Mouse (Mus musculus) bone marrow macrophage, adult 2 months (primary cell): ENCODE data around the gene Hpcal4. TPM values are rescaled to one million over a fixed set of nuclear protein-coding genes. Genes with fewer than 3 reads are reported as not detected.

Experiments used
- H3K27ac ChIP-seq: 2 replicates; pipeline ENCODE4 v1.5.1; 2012; ENCODE audit warnings: low read depth, low read length; ENCODE audit not compliant: insufficient read depth
- H3K4me1 ChIP-seq: 2 replicates; pipeline ENCODE4 v1.6.1; 2012; ENCODE audit warnings: low read length; ENCODE audit not compliant: control insufficient read depth, insufficient read depth
- H3K4me3 ChIP-seq: 2 replicates; pipeline ENCODE4 v1.5.1; 2012; ENCODE audit warnings: mild to moderate bottlenecking, low read length, moderate library complexity; ENCODE audit not compliant: insufficient read depth
- CTCF ChIP-seq: IDR thresholded peaks from 2 replicates; pipeline ENCODE4 v1.5.1; 2012; ENCODE audit warnings: low read depth, mild to moderate bottlenecking, low read length, moderate library complexity
- POLR2A ChIP-seq: IDR thresholded peaks from 2 replicates; pipeline ENCODE4 v1.6.1; 2012; ENCODE audit warnings: mild to moderate bottlenecking, low read depth, low read length, borderline replicate concordance
- polyA plus RNA-seq: library from polyadenylated mRNA; stranded (reverse); fragments of >200 nt; gene quantifications from 2 replicates; pipeline ENCODE4 v1.2.4, GENCODE M21; 2012; ENCODE audit not compliant: missing spikeins, insufficient read depth, insufficient read length

The Hpcal4 gene
- polyA plus RNA-seq, 1 experiment: not detected

DNA sequence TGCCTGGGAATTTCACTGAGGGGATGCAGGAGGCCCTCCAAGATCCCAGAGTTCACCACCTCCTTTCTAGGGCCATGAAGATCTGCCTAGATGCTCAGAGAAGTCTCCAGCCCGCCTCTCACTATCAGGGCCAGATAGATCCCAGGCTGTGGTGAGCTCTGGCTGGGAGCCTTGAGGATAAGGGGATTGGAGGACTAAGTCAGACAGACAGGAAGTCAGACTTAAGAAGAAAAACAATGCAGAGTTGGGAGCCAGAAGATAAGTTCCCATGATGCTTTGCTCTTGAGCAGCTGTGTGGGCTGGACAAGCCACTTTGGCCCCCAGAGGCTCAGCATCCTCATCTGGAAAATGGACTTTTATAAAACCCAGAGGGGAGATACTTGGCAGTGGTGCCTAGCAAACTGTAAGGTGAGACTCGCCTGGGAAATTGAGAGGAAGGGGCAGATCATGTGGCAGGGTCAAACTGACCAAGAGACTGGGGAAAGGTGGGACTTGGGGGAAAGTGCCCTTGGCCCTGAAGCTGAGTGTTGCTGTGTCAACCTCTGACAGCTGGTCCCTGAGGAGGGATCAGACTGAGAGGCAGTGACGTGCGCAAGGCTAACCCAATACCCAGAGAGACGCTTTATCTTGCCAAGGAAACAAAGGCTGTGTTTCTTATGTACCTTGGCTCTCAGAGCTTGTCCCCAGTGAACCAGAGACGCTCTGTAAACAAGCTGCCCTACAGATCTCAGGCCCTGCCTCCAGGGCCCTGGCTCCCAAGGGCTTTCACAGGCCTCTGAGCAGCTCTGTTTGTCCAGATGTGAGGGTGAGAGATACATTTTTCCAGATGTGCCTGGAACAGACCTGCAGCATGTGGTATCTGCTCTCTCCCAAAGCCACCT, 54.6 kb downstream of the Hpcal4 start:
- Histone ChIP-seq H3K4me1 (no peaks in the 10 kb centered on the region), H3K27ac (no peak overlapping the region), H3K4me3 (no peak overlapping the region)
- TF ChIP-seq POLR2A (no peak), CTCF (no peak)

DNA sequence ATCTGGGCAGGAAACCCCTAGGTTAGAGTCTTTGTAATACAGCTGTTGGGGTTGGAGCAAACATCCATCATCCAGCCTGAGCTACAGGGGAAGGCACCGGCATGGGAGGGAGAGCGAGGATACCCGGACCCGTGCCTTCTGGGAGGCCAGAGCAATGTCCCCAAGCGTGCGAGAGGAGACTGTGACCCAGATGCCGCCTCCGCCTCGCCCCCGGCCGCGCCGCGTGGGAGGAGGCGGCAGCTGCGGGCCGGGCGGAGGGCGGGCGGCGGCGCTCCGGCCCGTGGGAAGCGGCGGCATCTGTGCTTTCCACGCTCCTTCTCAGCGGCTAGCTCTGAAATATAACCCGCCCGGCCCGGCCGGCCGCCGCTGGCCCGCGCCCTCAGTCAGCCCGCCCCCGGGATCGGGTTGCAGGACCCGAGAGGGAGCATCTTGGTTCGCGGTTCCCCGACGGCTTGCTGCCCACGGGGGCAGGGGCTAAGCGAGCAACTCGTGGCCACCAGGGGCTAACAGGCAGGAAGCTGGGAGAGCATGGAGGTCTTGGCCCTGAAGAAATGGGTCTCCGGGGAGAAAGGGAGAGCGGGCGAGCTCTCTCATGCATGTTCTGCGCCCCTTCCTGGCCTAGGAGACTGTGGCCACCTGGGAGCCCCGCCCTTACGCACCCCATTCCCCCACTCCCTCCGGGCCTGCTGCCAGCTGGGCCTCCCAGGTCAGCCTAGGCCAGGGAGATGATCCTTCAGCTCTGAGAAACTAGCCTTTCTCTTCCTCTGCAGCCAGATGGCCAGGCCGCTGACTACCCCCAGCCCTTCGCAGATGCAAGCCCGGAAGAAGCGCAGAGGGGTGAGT, 56.6 kb downstream of the Hpcal4 start:
- Histone ChIP-seq H3K4me3 (no peak overlapping the region), H3K4me1 (no peaks in the 10 kb centered on the region), H3K27ac (no peak overlapping the region)
- no peak for TF ChIP-seq POLR2A
- TF ChIP-seq CTCF: no peak

Other genes with a start within 250 kb of the Hpcal4 start
- not detected in 2 replicates for gene Mfsd2a, start 222.0 kb upstream of the Hpcal4 start, polyA plus RNA-seq
- gene Mycl, start 187.6 kb upstream of the Hpcal4 start, polyA plus RNA-seq: 0.29 and 0.32 TPM in 2 replicates
- 11.0 and 12.5 TPM in 2 replicates for gene Trit1, start 166.6 kb upstream of the Hpcal4 start, polyA plus RNA-seq
- not detected in 2 replicates for gene Bmp8b, start 78.1 kb upstream of the Hpcal4 start, polyA plus RNA-seq
- not detected in 2 replicates for gene Oxct2b, start 67.0 kb upstream of the Hpcal4 start, polyA plus RNA-seq
- 20.5 and 20.7 TPM in 2 replicates for gene Ppie, start 43.3 kb upstream of the Hpcal4 start, polyA plus RNA-seq
- not detected in 2 replicates for gene Nt5c1a, start 18.3 kb downstream of the Hpcal4 start, polyA plus RNA-seq
- gene Heyl, start 50.3 kb downstream of the Hpcal4 start, polyA plus RNA-seq: not detected in 2 replicates
- gene Pabpc4, start 79.1 kb downstream of the Hpcal4 start, polyA plus RNA-seq: 16.7 and 18.3 TPM in 2 replicates
- not detected in 2 replicates for gene Oxct2a, start 140.4 kb downstream of the Hpcal4 start, polyA plus RNA-seq
- not detected in 2 replicates for gene Bmp8a, start 160.0 kb downstream of the Hpcal4 start, polyA plus RNA-seq